Mouse (Mus musculus): ENCODE measurements around the gene Dpagt1. TPM values are rescaled to one million over a fixed set of nuclear protein-coding genes. Genes with fewer than 3 reads are reported as not detected.

The Dpagt1 gene
- polyA plus RNA-seq, 1 experiment from 2014 or later = 33.7 TPM

DNA sequence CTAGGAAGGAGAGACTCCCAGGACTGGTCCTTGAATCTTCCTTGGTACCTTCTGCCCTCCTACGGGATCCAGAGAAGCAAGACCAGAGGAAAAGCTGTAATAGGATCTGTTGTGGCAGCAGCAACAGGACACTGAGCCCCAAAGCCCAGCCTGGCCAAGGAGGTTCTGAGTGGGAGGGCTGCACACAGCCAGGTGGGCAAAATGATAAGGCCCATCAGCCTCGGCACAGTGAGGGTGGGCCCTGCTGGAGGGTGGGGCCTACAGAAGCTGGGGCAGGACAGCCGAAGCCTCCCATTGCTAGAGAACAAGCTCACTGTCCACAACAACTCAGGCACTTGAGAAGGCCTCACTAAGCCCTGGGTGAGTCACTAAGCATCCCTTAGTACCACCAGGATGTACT lies 16.4 kb downstream of the Dpagt1 start:
- H3K27me3 ChIP-seq (ENCODE audit: control insufficient read depth, insufficient read depth, low read length) = no peaks in the 10 kb centered on the region
- H3K36me3 ChIP-seq (ENCODE audit: control insufficient read depth, insufficient read depth) = peaks cover 29% of the 10 kb centered on the region
- H3K9ac ChIP-seq (ENCODE audit: low read length) = peak overlapping the region; percentile 55
- peak overlapping the region; percentile 99 for H3K27ac ChIP-seq (ENCODE audit: low read length)
- peaks cover 22% of the 10 kb centered on the region for H3K4me1 ChIP-seq (ENCODE audit: control insufficient read depth, insufficient read depth, low read length)
- peak overlapping the region; percentile 78 for H3K4me2 ChIP-seq (ENCODE audit: low read depth, low read length)
- ATAC-seq (replicated peaks; ENCODE audit: extremely low read depth, insufficient read depth, low FRiP score) = no peak
- H3K4me3 ChIP-seq (ENCODE audit: low read length) = no peak overlapping the region
- no peaks in the 10 kb centered on the region for H3K9me3 ChIP-seq (replicated peaks; ENCODE audit: control insufficient read depth, low read length)
- 53% methylated on average over 3 of the region's 3 CpGs for WGBS

DNA sequence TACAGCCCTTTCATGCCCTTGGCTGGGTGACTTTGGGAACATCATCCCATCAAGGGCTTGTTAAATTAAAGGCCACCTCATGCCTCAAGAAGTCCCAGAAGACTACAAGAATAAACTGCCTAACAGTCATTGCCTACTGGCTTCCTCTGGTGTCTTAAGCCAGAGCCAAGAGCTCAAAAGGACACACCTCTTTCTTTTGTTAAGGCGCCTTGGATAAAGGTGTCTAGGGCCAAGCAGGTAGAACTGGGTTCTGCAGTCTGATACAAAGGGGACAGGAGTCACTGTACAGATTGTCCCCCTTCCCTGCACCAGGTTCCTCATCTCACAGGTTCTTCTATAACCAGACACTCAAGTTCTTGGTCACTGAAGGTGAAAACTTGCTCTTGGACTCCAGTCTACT lies 16.8 kb downstream of the Dpagt1 start:
- H3K36me3 ChIP-seq (ENCODE audit: control insufficient read depth, insufficient read depth) = peaks cover 30% of the 10 kb centered on the region
- WGBS = 83% methylated on average over 1 of the region's 1 CpGs
- ATAC-seq (replicated peaks; ENCODE audit: extremely low read depth, insufficient read depth, low FRiP score) = no peak

DNA sequence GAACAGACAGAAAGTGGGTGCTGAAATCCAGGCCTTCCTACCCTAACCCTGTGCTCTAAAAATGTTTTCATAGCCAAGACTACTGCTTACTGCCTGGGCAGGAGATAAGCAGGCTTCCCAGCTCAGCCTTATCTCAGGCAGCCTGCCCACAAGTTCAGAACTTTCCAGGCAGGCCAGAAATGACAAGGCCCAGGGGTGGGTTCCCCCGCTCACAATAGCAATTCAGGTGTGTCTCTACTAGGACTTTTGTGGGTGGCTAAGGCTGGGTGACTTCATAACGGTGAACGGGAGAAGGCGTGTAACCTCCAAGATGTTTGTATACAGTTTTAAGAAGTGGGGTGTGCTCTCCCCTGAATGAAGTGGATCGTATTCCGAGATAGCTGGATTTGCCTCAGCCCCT lies 17.5 kb downstream of the Dpagt1 start:
- Histone ChIP-seq H3K27me3 (ENCODE audit: control insufficient read depth, insufficient read depth, low read length) (no peaks in the 10 kb centered on the region), H3K4me3 (ENCODE audit: low read length) (peak overlapping the region; percentile 84), H3K4me1 (ENCODE audit: control insufficient read depth, insufficient read depth, low read length) (peaks cover 18% of the 10 kb centered on the region), H3K27ac (ENCODE audit: low read length) (peak overlapping the region; percentile 99), H3K36me3 (ENCODE audit: control insufficient read depth, insufficient read depth) (peaks cover 34% of the 10 kb centered on the region), H3K9me3 (replicated peaks; ENCODE audit: control insufficient read depth, low read length) (no peaks in the 10 kb centered on the region), H3K4me2 (ENCODE audit: low read depth, low read length) (peak overlapping the region; percentile 78), H3K9ac (ENCODE audit: low read length) (peak overlapping the region; percentile 88)
- peak; percentile 63 for ATAC-seq (replicated peaks; ENCODE audit: extremely low read depth, insufficient read depth, low FRiP score)
- 1% methylated on average over 6 of the region's 6 CpGs for WGBS

More for the DNA sequence above, 16.8 kb downstream of the Dpagt1 start:
- H3K4me1 ChIP-seq (ENCODE audit: control insufficient read depth, insufficient read depth, low read length) = peaks cover 18% of the 10 kb centered on the region
- H3K4me2 ChIP-seq (ENCODE audit: low read depth, low read length) = peak overlapping the region; percentile 78
- H3K9ac ChIP-seq (ENCODE audit: low read length) = peak overlapping the region; percentile 55
- H3K4me3 ChIP-seq (ENCODE audit: low read length) = peak overlapping the region; percentile 84
- H3K27ac ChIP-seq (ENCODE audit: low read length) = peak overlapping the region; percentile 99
- no peaks in the 10 kb centered on the region for H3K9me3 ChIP-seq (replicated peaks; ENCODE audit: control insufficient read depth, low read length)
- no peaks in the 10 kb centered on the region for H3K27me3 ChIP-seq (ENCODE audit: control insufficient read depth, insufficient read depth, low read length)

DNA sequence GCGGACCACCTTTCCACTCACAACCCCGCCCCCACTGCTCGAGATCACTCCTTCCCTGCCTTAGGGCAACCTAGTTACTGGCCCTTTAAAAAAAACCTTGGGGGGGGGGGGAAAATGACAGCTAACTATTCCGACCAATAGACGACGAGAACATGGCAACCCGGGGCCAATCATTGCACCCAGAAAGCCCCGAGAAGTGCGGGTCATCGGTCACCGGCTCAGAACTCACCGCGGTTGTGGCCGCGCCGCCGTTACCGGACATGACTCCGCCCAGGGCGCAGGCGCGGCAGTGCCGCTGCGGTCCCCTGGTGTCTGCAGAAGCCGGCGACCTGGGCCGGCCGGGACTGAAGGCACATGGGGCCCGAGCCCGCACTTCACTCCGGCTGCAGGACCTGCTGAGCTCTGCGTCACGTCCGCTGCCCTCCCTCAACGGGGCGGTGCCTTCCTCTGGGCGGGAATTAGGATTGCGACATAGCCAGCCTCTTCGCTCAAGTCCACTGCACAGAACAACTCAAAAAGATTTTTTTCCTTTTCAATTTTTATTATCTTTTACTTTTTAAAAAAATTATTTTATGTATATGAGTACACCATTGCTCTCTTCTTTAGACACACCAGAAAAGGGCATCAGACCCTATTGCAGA lies 18.1 kb downstream of the Dpagt1 start, which contains the start of gene Hmbs:
Gene Hmbs (minus strand): TSS at position 448 of the 641 bp plus-strand sequence.
- H3K36me3 ChIP-seq (ENCODE audit: control insufficient read depth, insufficient read depth) = peaks cover 36% of the 10 kb centered on the region

DNA sequence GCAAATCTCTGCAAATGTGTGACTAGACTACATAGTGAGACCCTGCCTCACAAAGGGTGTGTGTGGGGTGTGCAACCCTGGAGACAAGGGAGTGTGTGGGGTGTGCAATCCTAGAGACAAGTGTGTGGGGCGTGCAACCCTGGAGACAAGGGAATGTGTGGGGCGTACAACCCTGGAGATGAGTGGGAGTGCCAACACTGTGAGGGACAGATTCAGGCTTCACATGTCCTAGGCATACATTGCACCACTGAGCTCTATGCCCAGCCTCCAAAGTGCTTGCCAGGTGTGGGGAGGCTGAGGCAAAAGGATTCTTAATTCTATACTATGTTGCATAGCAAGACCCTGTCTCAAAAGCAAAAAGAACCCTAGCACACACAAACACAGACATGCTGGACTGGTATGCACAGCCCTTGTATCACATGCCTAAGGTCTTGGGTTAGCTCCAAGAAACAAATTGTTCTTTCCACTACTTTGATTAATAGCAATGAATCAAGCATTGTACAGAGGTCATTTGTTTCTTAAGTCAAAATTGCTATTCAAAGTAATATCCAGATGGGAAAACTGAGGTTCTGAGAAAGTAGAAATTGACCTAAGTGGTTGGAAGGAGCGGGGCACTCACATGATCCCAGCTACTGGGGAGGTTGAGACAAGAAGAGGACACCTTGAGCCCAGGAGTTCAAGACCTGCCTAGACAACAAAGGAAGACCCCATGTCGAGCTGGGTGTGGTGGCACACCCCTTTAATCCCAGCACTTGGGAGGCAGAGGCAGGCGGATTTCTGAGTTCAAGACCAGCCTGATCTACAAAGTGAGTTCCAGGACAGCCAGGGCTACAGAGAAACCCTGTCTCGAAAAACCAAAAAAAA lies 20.0 kb downstream of the Dpagt1 start:
- Histone ChIP-seq H3K27ac (ENCODE audit: low read length) (no peak overlapping the region), H3K4me2 (ENCODE audit: low read depth, low read length) (no peak overlapping the region), H3K36me3 (ENCODE audit: control insufficient read depth, insufficient read depth) (peaks cover 40% of the 10 kb centered on the region), H3K9ac (ENCODE audit: low read length) (no peak overlapping the region), H3K4me1 (ENCODE audit: control insufficient read depth, insufficient read depth, low read length) (peaks cover 18% of the 10 kb centered on the region), H3K4me3 (ENCODE audit: low read length) (no peak overlapping the region), H3K27me3 (ENCODE audit: control insufficient read depth, insufficient read depth, low read length) (no peaks in the 10 kb centered on the region), H3K9me3 (replicated peaks; ENCODE audit: control insufficient read depth, low read length) (peaks cover 5% of the 10 kb centered on the region; the same call in 1 of the 2 replicates)
- 80% methylated on average over 6 of the region's 6 CpGs for WGBS
- ATAC-seq (replicated peaks; ENCODE audit: extremely low read depth, insufficient read depth, low FRiP score) = no peak

More for the DNA sequence above, 18.1 kb downstream of the Dpagt1 start, which contains the start of gene Hmbs:
- under 1% methylated on average over 39 of the region's 39 CpGs for WGBS
- H3K4me1 ChIP-seq (ENCODE audit: control insufficient read depth, insufficient read depth, low read length) = peaks cover 18% of the 10 kb centered on the region
- H3K9ac ChIP-seq (ENCODE audit: low read length) = peak within 1 kb of the TSS; percentile 88
- peaks cover 4% of the 10 kb centered on the region; the same call in 1 of the 2 replicates for H3K9me3 ChIP-seq (replicated peaks; ENCODE audit: control insufficient read depth, low read length)
- H3K4me3 ChIP-seq (ENCODE audit: low read length) = peak within 1 kb of the TSS; percentile 84
- H3K27ac ChIP-seq (ENCODE audit: low read length) = peak within 1 kb of the TSS; percentile 99
- peak; percentile 95 for ATAC-seq (replicated peaks; ENCODE audit: extremely low read depth, insufficient read depth, low FRiP score)
- H3K4me2 ChIP-seq (ENCODE audit: low read depth, low read length) = peak within 1 kb of the TSS; percentile 78
- no peaks in the 10 kb centered on the region for H3K27me3 ChIP-seq (ENCODE audit: control insufficient read depth, insufficient read depth, low read length)

DNA sequence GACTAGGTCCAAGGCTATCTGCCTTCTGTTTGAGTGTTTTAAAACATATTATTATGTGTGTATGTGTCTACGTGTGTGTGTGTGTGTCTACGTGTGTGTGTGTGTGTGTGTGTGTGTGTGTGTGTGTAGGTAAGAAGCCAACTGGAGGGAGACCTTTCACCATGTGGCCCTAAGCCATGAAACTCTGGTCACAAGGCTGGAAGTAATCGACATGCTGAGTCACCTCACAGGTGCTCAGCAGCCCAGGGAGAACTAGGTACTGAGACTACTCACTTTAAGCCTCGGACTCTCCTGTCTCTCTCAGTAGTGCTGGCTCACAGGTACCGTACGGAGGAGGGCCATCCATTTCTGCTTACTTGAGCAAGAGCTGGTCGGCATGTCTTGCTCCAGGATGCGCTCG lies 21.3 kb downstream of the Dpagt1 start:
- H3K9me3 ChIP-seq (replicated peaks; ENCODE audit: control insufficient read depth, low read length) = peaks cover 5% of the 10 kb centered on the region; the same call in 1 of the 2 replicates
- H3K36me3 ChIP-seq (ENCODE audit: control insufficient read depth, insufficient read depth) = peaks cover 38% of the 10 kb centered on the region
- ATAC-seq (replicated peaks; ENCODE audit: extremely low read depth, insufficient read depth, low FRiP score) = no peak

DNA sequence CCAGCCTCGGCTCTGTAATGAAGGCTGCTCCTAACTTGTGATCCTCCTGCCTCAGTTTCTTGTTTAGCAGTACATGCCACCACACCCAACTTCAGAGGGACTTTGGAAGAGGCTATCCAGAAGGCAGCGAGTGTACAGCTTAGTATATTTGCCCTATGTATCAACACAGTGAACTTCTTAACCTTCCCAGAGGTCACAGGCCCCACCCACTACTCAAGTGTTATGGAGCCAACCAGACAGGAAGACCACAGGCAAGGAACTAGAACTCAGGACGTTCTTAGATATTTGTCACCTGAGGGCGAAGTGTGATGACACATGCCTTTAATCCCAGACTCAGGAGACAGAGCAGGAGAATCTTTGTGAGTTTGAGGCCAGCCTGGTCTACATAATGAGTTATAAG lies 21.8 kb downstream of the Dpagt1 start:
- peaks cover 38% of the 10 kb centered on the region for H3K36me3 ChIP-seq (ENCODE audit: control insufficient read depth, insufficient read depth)
- no peak for ATAC-seq (replicated peaks; ENCODE audit: extremely low read depth, insufficient read depth, low FRiP score)

More for the DNA sequence above, 21.3 kb downstream of the Dpagt1 start:
- H3K27me3 ChIP-seq (ENCODE audit: control insufficient read depth, insufficient read depth, low read length) = no peaks in the 10 kb centered on the region
- no peak overlapping the region for H3K4me3 ChIP-seq (ENCODE audit: low read length)
- H3K9ac ChIP-seq (ENCODE audit: low read length) = no peak overlapping the region
- no peak overlapping the region for H3K27ac ChIP-seq (ENCODE audit: low read length)
- peaks cover 16% of the 10 kb centered on the region for H3K4me1 ChIP-seq (ENCODE audit: control insufficient read depth, insufficient read depth, low read length)
- H3K4me2 ChIP-seq (ENCODE audit: low read depth, low read length) = no peak overlapping the region
- 91% methylated on average over 9 of the region's 9 CpGs for WGBS

DNA sequence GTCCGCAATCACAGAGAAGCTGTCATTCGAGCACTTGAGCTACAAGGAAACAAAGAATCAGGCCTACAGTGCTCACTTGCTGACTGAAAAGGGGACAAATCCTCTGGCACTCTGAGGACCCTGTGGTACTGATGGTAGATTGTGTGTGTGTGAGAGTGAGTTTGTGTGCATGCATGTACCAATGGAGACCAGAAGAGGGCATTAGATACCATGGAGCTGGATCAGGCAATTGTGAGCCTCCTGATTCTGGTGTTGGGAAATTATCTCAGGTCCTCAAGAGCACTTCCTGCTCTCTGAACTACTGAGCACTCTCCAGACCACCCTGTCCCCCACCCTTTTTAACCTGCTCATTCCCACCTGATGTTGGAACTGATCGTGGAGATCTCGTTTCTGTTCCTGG lies 22.7 kb downstream of the Dpagt1 start:
- Histone ChIP-seq H3K27ac (ENCODE audit: low read length) (no peak overlapping the region), H3K9ac (ENCODE audit: low read length) (no peak overlapping the region), H3K4me1 (ENCODE audit: control insufficient read depth, insufficient read depth, low read length) (peaks cover 4% of the 10 kb centered on the region; the same call in 1 of the 2 replicates), H3K36me3 (ENCODE audit: control insufficient read depth, insufficient read depth) (peaks cover 38% of the 10 kb centered on the region), H3K9me3 (replicated peaks; ENCODE audit: control insufficient read depth, low read length) (peaks cover 5% of the 10 kb centered on the region; the same call in 1 of the 2 replicates), H3K4me2 (ENCODE audit: low read depth, low read length) (no peak overlapping the region), H3K27me3 (ENCODE audit: control insufficient read depth, insufficient read depth, low read length) (no peaks in the 10 kb centered on the region), H3K4me3 (ENCODE audit: low read length) (no peak overlapping the region)
- WGBS = 98% methylated on average over 4 of the region's 4 CpGs
- no peak for ATAC-seq (replicated peaks; ENCODE audit: extremely low read depth, insufficient read depth, low FRiP score)

More for the DNA sequence above, 21.8 kb downstream of the Dpagt1 start:
- H3K4me1 ChIP-seq (ENCODE audit: control insufficient read depth, insufficient read depth, low read length) = peaks cover 11% of the 10 kb centered on the region
- no peak overlapping the region for H3K4me2 ChIP-seq (ENCODE audit: low read depth, low read length)
- peaks cover 5% of the 10 kb centered on the region; the same call in 1 of the 2 replicates for H3K9me3 ChIP-seq (replicated peaks; ENCODE audit: control insufficient read depth, low read length)
- H3K4me3 ChIP-seq (ENCODE audit: low read length) = no peak overlapping the region
- no peak overlapping the region for H3K9ac ChIP-seq (ENCODE audit: low read length)
- 88% methylated on average over 4 of the region's 4 CpGs for WGBS
- H3K27me3 ChIP-seq (ENCODE audit: control insufficient read depth, insufficient read depth, low read length) = no peaks in the 10 kb centered on the region
- H3K27ac ChIP-seq (ENCODE audit: low read length) = no peak overlapping the region

All from heart, embryonic 16.5 days (tissue).